Mouse (Mus musculus) stomach, postnatal 0 days (tissue): ENCODE data around the gene Samd13. TPM values are rescaled to one million over a fixed set of nuclear protein-coding genes. Genes with fewer than 3 reads are reported as not detected.

Source experiments
- ATAC-seq: fragments of 200-750 bp; cut with Nextera tagmentation; 2 replicates; pipeline ENCODE4 v1.8.0; 2017; ENCODE audit not compliant: low FRiP score, low TSS enrichment
- DNase-seq: peaks from one replicate; pipeline ENCODE4 v3.0.0-alpha.2; 2016; ENCODE audit warnings: low spot score
- H3K27ac ChIP-seq: fragments of 300-500 bp; sonication (generic); replicated peaks from 2 replicates; pipeline ENCODE4 v1.5.1; 2014; ENCODE audit warnings: mild to moderate bottlenecking, control low read depth
- H3K27me3 ChIP-seq: fragments of 300-500 bp; sonication (generic); 2 replicates; pipeline ENCODE4 v1.6.1; 2014; ENCODE audit warnings: low read length; ENCODE audit not compliant: control insufficient read depth, insufficient read depth
- H3K36me3 ChIP-seq: fragments of 300-500 bp; sonication (generic); 2 replicates; pipeline ENCODE4 v1.6.1; 2014; ENCODE audit warnings: low read length, mixed read lengths; ENCODE audit not compliant: control insufficient read depth, insufficient read depth
- H3K4me1 ChIP-seq: fragments of 300-500 bp; sonication (generic); replicated peaks from 2 replicates; pipeline ENCODE4 v1.6.1; 2014; ENCODE audit warnings: antibody characterized with exemption; ENCODE audit not compliant: control insufficient read depth, insufficient read depth
- H3K4me2 ChIP-seq: fragments of 300-500 bp; sonication (generic); replicated peaks from 2 replicates; pipeline ENCODE4 v1.6.1; 2014; ENCODE audit warnings: low read depth, mild to moderate bottlenecking, control low read depth, moderate library complexity
- H3K4me3 ChIP-seq: fragments of 300-500 bp; sonication (generic); 2 replicates; pipeline ENCODE4 v1.5.1; 2014; ENCODE audit warnings: low read depth, low read length, control low read depth
- H3K9ac ChIP-seq: fragments of 300-500 bp; sonication (generic); 2 replicates; pipeline ENCODE4 v1.6.1; 2014; ENCODE audit warnings: mild to moderate bottlenecking, low read length, control low read depth, mixed read lengths
- H3K9me3 ChIP-seq: fragments of 300-500 bp; sonication (generic); 2 replicates; pipeline ENCODE4 v1.6.1; 2016; ENCODE audit warnings: low read length; ENCODE audit not compliant: control insufficient read depth
- CTCF ChIP-seq: IDR thresholded peaks from 2 replicates; pipeline ENCODE4 v1.5.1; 2016; ENCODE audit warnings: antibody characterized with exemption, low read depth, mild to moderate bottlenecking, moderate library complexity
- EP300 ChIP-seq: optimal IDR thresholded peaks from 2 replicates; pipeline ENCODE3; 2016; ENCODE audit warnings: antibody characterized with exemption
- WGBS: fragments of 180-500 bp; shearing (Covaris S2); extraction: QIAGEN DNeasy Blood & Tissue Kit; methylation state at CpG from one replicate; pipeline ENCODE4 v1.1.7; 2014; 5-methylcytosine and 5-hydroxymethylcytosine counted together
- polyA plus RNA-seq: library from polyadenylated mRNA; unstranded; fragments of >200 nt; fragmentation: Nextera tagmentation; extraction: Ambion mirVana; gene quantifications from 2 replicates; pipeline ENCODE4 v1.2.1, GENCODE M21; 2015

The Samd13 gene
- polyA plus RNA-seq, 1 experiment from 2014 or later, result 0.45 TPM

DNA sequence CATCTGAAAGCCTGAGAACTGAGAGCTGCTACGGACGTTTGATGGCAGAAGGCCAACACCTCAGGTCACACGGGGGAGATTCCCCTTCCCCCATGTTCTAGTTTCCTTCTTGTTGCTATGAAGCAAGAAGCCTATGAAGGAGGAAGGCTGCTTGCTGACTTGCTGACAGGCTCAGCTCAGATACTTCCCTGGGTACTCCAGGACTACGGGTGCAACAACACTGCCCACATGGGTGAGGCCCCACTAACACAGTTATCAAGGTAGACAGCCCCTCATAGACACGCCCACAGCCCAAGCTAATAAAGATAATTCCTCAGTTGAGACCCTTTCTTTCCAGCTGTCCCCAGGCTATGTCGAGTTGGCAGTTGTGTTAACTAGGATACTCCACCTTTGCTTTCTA lies 31.7 kb downstream of the Samd13 start:
- H3K4me3 ChIP-seq, result no peak overlapping the region
- H3K9ac ChIP-seq, result no peak overlapping the region
- DNase-seq, result no peak
- WGBS, result 62% methylated on average over 6 of the region's 6 CpGs
- H3K4me2 ChIP-seq, result no peak overlapping the region
- H3K4me1 ChIP-seq, result no peaks in the 10 kb centered on the region
- H3K36me3 ChIP-seq, result no peaks in the 10 kb centered on the region
- no peaks in the 10 kb centered on the region for H3K27me3 ChIP-seq
- ATAC-seq, result no peak
- H3K9me3 ChIP-seq, result no peaks in the 10 kb centered on the region
- no peak for TF ChIP-seq EP300
- no peak for TF ChIP-seq CTCF
- no peak overlapping the region for H3K27ac ChIP-seq

DNA sequence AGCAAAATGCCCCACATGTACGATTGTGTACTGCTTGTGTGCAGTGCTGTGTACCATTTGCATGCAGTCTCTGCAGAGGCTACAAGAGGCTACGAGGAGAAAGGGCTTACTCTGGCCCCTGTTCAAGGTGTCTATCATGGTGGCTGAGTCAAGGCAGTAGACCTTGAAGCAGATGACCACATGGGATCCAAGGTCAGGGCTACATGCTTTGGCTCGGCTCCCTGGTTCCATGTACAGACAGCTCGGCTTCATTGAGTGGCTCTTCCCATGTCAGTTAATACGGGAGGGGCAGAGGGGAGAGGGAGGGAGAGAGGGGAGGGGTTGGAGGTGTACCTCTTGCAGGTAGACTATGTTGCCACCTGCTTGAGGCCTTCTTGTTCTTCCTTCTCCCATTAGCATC lies 33.0 kb downstream of the Samd13 start:
- no peak for TF ChIP-seq CTCF
- TF ChIP-seq EP300, result no peak
- no peaks in the 10 kb centered on the region for H3K36me3 ChIP-seq
- H3K4me3 ChIP-seq, result no peak overlapping the region
- 83% methylated on average over 5 of the region's 5 CpGs for WGBS
- no peak overlapping the region for H3K4me2 ChIP-seq
- H3K9me3 ChIP-seq, result no peaks in the 10 kb centered on the region
- no peaks in the 10 kb centered on the region for H3K27me3 ChIP-seq
- no peak for ATAC-seq
- no peak overlapping the region for H3K9ac ChIP-seq
- no peak for DNase-seq
- no peak overlapping the region for H3K27ac ChIP-seq
- no peaks in the 10 kb centered on the region for H3K4me1 ChIP-seq

DNA sequence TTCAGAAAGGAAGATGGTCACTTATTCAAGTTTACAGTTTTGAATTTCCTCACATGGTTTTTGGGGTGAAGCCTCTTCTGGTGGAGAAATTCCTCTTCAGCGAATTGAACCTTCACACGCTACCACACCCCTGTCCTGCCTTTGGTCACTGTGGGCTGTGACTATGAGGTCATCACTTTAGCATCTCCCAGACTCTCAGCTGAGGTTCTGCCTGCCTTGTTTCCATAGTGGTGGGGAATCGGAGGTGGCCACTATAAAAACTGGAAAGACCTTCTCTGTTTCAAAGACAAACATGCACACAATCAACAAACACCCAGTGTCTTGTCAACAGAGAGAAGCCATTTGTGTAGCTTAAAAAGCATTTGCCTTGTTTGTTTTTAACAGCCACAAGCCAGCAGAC lies 34.2 kb downstream of the Samd13 start, which contains the start of gene 4930503B20Rik:
4930503B20Rik (minus strand) TSS at position 101 of the 400 bp plus-strand sequence.
- no peaks in the 10 kb centered on the region for H3K9me3 ChIP-seq
- TF ChIP-seq EP300 (no peak), CTCF (no peak)
- ATAC-seq (no peak), DNase-seq (no peak)
- H3K9ac ChIP-seq, result no peak within 1 kb of the TSS
- 73% methylated on average over 3 of the region's 3 CpGs for WGBS
- H3K27ac ChIP-seq, result no peak within 1 kb of the TSS
- H3K27me3 ChIP-seq, result no peaks in the 10 kb centered on the region
- H3K4me1 ChIP-seq, result no peaks in the 10 kb centered on the region
- no peak within 1 kb of the TSS for H3K4me2 ChIP-seq
- no peak within 1 kb of the TSS for H3K4me3 ChIP-seq
- H3K36me3 ChIP-seq, result no peaks in the 10 kb centered on the region

DNA sequence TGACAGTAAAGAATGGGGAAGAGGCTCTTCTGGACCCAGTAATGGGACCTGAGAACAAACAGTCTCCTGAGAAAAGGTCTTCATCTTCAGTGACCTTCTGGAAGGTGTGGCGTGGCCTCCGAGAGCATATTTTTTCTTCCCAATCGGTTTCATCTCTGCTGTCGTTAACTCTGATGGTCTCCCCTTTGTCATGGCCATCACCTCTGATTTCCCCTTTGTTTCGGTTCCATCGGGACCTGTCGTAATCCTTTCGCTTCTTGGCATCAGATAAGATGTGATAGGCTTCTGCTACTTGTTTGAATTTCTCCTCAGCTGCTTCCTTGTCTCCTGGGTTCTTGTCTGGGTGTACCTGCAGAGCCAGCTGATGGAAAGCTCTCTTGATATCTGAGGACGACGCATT lies 34.7 kb downstream of the Samd13 start:
- TF ChIP-seq CTCF, result no peak
- TF ChIP-seq EP300, result no peak
- ATAC-seq (no peak), DNase-seq (no peak)
- no peaks in the 10 kb centered on the region for H3K4me1 ChIP-seq
- H3K36me3 ChIP-seq, result no peaks in the 10 kb centered on the region
- H3K4me2 ChIP-seq, result no peak overlapping the region
- 88% methylated on average over 10 of the region's 10 CpGs for WGBS
- H3K27ac ChIP-seq, result no peak overlapping the region
- no peak overlapping the region for H3K4me3 ChIP-seq
- no peaks in the 10 kb centered on the region for H3K9me3 ChIP-seq
- H3K9ac ChIP-seq, result no peak overlapping the region
- no peaks in the 10 kb centered on the region for H3K27me3 ChIP-seq

DNA sequence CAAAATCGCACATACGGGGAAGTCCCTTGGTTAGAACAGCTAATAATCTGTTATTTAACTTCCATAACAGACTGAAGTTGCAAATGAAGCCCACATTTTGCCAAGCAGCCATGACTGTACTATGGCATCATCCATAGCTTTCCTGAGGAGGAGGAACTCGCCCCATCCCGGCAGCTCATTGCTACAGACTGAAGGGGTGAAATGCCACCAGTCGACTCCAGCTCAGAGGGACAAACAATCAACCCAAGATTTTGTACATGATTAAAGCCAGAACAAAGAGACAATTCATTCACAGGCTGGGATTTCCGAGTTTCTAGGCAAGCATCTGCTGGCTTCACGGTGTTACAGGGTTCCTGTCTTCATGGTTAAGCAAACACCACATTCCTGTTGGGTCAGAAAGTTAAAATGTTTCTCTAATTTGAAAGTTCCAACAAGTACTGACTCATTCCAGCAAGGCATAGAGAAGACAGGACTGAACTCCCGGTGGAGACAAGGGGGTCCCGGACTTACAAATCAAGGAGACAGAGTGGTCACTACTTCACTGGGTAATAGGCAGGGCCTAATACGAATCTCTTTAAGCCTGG lies 36.0 kb downstream of the Samd13 start:
- DNase-seq (no peak), ATAC-seq (no peak)
- Histone ChIP-seq H3K4me3 (no peak overlapping the region), H3K9me3 (no peaks in the 10 kb centered on the region), H3K4me2 (no peak overlapping the region), H3K27ac (no peak overlapping the region), H3K4me1 (no peaks in the 10 kb centered on the region), H3K36me3 (no peaks in the 10 kb centered on the region), H3K9ac (no peak overlapping the region), H3K27me3 (no peaks in the 10 kb centered on the region)
- TF ChIP-seq EP300, result no peak
- no peak for TF ChIP-seq CTCF
- WGBS, result 59% methylated on average over 10 of the region's 10 CpGs

DNA sequence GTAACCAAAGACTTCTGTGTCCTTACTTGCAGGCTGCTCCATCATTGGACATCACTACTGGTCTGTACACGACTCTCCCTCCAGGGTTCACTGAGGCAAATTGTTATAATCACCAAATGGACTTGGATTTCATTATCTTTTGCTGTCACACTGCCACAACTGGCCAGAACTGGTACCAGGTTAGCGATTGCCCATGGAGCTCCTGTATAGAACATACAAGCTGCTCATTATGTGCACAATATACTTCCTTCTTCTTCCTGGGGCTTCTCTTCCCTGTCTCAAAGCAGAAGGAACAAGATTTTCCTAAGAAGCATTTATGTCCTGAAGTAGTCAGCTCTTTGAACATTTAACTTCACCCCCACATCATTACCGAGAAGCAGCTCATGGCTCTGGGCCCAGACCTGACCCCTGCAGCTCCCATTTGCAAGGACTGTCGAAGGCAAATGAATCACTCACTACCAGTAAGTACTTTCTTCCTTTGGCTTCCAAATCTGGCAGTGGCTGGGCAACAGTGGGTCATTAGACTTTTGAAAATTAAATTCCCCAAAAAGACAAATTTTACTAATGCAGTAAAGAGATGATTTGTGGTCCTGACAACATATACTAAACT lies 43.5 kb downstream of the Samd13 start:
- ATAC-seq (no peak), DNase-seq (no peak)
- TF ChIP-seq EP300, result no peak
- TF ChIP-seq CTCF, result no peak
- H3K36me3 ChIP-seq, result no peaks in the 10 kb centered on the region
- no peak overlapping the region for H3K4me3 ChIP-seq
- H3K9me3 ChIP-seq, result no peaks in the 10 kb centered on the region
- 42% methylated on average over 4 of the region's 4 CpGs for WGBS
- no peaks in the 10 kb centered on the region for H3K4me1 ChIP-seq
- no peak overlapping the region for H3K27ac ChIP-seq
- no peak overlapping the region for H3K4me2 ChIP-seq
- H3K27me3 ChIP-seq, result no peaks in the 10 kb centered on the region
- no peak overlapping the region for H3K9ac ChIP-seq
